Mouse (Mus musculus): ENCODE measurements around the gene Zbtb11. TPM values are rescaled to one million over a fixed set of nuclear protein-coding genes. Genes with fewer than 3 reads are reported as not detected.
A peak's percentile ranks its signal among the peaks of the same experiment; 100 is the strongest.

The Zbtb11 gene
- total RNA-seq, 4 experiments from 2014 or later, result 9.6 to 15.0 (median 10.2) TPM

DNA sequence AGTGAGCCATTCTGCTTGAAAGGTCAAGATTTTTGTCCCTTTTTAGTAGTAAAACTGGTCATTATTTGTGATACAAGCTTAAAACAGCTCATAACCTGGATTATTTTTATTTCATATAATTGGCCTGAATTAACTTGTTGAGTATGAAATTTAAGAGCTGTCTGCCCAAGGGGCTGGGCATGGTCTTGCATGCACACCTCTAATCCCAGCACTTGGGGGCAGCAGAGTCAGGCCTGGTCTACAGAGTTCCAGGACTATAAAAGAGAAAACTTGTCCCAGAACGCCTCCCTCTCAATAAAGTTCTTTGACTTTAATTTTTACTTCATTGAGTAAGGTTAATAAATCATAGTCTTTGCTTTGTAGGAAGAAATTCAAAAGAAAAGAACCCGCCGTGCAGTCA is 4.5 kb upstream of the Zbtb11 start:
- DNase-seq (ENCODE audit: low spot score in 2 of 2), result peak in 1 of 2 experiments; percentile 18

DNA sequence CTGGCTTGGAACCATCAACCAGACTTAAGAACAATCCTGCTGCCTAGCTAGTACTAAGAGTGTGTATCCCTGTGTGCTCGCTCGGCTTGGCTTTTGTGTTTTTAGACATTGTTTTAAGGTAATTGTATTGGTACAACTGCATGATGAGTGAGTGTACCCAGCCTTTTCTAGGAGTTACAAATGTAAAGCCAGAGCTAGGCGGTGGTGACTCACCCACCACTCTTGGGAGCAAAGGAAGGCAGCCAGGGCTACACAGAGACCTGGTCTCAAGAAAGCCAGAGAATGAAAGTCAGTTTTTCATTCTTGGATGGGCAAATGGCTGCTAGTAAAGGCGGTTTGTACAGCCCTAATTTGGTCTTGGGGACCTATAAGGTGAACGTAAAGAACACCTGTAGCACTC is 3.3 kb upstream of the Zbtb11 start:
- DNase-seq (ENCODE audit: low spot score in 2 of 2), result no peak

DNA sequence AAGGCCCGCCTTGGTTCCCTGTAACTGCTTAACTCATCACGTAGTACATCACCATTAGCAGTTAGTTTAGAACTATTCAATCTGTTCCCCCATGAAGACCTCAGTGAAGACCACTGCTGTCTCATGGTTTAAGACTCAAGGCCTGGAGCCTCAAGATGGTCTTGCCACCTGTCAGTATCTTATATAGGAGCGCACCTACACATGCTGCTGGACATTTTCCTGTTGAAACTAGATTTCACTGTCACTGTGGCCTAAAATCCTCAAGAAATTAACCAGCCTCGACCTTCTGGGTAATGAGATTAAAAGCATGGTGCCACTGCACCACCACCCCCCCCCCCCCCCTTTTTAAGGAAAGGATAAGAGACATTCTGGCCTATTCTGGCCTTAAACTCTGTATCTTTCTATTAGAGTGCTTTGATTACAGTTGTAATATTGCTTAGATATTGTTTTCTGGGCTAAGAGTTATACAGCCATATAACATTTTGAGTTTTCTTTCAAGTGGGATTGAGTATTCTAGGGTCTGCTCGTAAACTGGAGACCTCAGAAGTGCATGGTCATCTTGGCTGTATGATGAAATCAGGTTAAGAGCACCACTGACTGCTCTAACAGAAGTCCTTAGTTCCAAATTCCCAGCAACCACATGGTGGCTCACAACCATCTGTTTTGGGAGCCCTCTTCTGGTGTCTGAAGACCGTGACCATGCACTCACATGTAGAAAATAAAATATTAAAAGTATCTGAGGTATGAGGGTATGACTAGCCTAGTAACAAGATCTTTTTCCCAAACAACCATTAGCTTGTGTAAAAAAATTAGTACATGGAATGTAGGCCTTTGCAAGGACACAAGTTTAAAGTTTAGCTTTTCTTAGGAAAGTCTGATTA is 1.7 kb upstream of the Zbtb11 start:
- DNase-seq (ENCODE audit: low spot score in 2 of 2), result no peak

DNA sequence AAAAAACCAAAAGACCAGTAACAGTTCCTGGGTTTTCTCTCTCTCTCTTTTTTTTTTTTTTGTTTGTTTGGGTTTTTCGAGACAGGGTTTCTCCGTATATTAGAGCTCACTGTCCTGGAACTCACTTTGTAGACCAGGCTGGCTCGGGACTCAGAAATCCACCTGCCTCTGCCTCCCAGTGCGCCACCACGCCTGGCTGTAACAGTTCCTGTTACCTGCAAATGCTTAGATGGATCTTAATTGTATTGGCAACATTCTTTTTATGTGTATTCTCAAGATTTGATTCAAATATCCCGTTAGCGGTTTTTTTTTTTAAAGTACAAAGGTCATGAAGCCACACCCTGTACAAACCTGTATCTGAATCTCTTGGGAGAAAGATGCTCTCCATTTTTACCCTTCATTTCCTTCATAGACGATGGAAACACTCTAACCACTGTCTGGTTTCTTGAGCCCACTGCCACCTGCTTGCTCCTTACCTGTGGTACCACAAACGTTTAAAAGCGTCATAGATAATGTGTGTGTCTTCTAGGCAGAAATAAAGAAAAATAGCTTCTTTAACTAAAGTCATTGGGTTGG is 969 bp upstream of the Zbtb11 start:
- no peak for DNase-seq (ENCODE audit: low spot score in 2 of 2)

DNA sequence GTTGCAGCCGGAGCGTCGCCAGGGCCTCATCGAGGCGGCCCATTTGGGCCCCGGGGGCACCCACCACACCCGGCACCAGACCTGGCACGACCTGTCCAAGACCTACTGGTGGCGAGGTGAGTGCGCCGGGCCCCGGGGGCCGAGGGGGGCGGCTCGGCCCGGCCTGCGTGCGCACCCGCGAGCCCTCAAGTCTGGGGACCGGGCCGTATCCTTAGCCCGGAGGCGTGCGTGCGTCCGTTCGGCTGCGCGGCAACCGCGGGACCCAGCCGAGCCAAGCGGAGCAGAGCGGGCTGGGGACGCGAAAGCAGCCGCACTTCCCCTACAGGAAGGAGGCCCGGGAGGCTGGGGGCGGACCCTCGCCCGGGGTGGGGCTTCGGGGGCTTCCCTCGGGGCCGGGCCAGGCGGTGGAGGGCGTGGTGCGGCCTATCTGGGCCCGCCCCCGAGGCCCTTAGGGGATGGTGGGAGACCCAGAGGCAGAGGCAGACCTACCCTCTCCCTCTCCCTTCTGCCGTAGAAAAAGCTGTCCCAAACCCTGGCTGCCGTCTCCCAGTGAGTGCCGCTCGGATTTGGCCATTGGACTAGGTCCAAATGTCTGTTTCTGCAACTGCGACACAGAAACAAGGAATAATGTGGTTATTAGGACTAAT is 696 bp downstream of the Zbtb11 start:
- peak; percentile 87 to 91 for DNase-seq (ENCODE audit: low spot score in 2 of 2)

DNA sequence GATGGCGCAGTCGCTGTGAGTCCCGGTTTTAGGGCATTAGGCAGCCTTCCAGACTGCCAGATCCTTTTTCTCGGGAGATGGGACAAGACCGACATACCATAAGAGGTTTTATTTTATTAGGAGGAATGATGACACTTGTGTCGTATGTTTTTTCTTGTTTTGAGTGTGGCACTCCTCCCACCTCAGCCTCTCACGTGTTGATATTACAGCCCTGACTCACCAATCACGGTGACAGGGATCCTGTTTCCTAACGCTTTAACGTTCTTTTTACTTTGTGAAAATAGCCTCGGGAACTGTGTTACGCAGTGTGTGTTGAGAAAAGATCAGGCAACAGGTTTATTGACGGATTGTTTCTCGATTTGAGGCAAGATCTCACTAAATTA is 1.2 kb downstream of the Zbtb11 start:
- peak; percentile 15 to 29 for DNase-seq (ENCODE audit: low spot score in 2 of 2)

DNA sequence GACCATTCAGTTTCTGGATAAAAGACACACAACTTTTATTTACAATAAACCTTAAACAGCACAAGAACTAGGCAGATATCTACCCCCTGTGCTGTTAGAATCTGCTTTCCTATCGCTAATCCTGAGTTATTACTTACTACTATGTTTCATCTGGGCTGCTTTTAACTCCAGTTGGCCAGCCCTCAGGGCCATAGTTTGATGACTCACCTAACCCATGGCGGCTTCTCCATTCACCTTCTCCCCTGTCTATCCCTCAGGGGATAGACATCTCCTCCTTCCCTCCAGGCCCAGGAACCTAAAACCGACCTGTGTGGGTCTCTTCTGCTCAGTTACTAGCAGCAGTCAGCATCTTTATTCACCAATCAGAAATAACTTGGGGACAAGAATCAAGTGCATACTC is 12.3 kb downstream of the Zbtb11 start:
- no peak for DNase-seq (ENCODE audit: low spot score in 2 of 2)

DNA sequence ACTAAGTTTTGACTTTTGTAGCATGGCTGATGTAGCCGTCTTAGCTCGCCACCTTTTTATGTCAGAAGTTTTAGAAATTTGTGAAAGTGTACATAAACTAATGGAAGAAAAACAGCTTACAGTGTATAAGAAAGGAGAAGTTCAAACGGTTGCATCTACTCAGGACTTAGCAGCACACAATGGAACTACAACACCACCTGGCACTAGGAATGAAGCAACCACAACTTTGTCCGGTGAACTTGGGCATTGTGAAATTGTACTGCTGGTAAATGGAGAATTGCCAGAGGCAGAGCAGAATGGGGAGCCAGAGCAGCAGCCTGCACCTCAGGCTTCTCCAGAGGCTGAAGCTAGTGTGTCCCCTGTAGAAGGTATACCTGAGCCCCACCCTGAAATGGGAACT is 16.6 kb downstream of the Zbtb11 start:
- no peak for DNase-seq (ENCODE audit: low spot score in 2 of 2)

DNA sequence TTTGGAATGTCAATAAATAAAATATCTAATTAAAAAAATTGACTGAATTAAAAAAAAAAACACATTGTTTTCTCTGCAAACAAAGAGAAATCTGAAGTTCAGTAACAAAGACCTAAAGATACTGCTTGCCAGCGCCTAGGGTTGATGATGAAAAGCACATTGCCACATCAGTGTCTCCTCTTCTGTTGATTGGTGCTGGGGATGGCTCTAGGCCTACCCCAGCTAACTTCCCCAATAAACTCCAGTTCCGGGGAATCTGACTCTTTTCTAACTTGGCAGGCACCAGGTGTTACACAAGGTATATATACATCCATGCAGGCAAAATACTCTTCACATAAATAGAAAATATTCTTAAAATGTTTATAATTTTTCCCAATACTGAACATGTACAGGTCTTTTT is 20.6 kb downstream of the Zbtb11 start:
- no peak for DNase-seq (ENCODE audit: low spot score in 2 of 2)

DNA sequence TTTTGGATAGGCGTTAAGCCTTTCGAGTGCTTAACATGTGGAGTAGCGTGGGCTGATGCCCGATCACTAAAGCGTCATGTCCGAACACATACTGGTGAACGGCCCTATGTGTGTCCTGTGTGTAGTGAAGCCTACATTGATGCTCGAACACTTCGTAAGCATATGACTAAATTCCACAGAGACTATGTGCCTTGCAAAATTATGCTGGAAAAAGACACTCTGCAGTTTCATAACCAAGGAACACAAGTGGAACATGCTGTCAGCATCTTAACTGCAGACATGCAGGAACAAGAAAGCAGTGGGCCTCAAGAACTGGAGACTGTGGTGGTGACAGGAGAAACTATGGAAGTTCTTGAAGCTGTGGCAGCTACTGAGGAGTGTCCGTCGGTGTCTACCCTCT is 33.1 kb downstream of the Zbtb11 start:
- DNase-seq (ENCODE audit: low spot score in 2 of 2), result no peak

DNA sequence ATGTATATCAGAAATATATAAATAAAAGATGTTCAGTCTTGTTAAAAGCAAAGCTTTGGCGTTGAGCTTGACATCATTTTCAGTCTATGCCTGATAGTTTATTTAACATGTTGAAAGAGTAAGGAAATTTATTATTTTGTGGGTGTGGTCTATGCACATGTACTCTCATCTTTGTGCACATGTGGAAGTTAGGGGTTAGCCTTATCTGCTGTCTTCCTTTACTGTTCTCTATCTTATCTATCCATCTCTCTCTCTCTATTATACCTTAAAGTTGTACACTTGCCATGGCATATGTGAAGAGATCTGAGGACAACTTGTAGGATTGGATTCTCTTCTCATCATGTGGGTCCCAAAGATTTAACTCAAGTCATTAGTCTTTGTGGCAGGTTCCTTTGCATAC is 35.2 kb downstream of the Zbtb11 start:
- DNase-seq (ENCODE audit: low spot score in 2 of 2), result no peak

DNA sequence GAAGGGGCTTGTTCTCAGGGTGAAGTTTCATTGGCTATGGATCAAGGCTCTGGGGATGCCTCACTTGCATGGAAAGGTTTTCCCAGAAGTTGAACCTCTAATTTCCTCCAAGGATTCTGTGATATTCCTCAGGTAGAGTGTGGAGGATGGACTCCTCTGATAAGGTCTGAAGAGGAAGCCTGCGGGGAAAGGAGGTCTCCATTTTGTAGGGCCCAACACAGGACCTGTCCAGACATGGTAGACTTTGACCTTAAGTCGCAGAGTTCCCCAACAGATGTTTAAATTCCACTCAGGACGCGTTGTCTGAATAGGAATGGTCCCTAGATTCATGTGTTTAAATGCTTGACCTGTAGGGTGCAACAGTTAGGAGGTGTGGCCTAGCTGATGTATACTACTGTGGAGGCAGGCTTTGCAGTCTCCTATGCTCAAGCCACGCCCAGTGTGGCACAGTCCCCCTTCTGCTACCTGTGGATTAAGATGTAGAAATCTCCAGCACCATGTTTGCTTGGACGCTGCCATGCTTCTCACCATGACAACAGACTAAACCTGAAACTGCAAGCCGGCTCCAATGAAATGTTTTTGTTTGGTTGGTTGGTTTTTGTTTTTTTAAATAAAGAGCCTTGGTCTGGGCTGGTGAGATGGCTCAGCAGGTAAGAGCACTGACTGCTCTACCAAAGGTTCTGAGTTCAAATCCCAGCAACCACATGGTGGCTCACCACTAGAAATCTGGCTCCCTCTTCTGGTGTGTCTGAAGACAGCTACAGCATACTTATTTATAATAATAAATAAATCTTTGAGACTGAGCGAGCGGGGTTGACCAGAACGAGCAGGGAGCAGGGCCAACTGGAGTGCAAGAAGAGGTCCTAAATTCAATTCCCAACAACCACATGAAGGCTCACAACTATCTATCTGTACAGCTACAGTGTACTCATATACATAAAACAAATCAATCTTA is 39.4 kb downstream of the Zbtb11 start:
- no peak for DNase-seq (ENCODE audit: low spot score in 2 of 2)

DNA sequence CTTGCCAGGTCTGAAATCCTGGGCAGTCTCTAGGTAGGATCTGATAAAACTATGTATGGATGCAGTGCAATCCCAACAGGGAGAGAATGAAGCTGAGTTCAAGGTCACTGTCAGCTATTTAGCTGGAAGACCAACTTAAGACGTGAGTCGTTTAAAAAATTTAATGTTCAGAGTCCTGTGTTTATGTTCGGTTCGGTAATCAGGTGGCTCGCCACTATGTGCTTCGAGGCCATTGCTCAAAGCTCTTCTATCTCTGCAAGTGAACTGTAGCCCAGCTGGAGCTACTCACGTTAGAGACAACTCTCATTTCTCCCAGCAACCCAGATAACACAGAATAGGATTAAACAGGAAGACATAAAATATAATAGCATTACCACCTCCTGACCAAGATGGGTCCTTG is 40.4 kb downstream of the Zbtb11 start:
- no peak for DNase-seq (ENCODE audit: low spot score in 2 of 2)

DNA sequence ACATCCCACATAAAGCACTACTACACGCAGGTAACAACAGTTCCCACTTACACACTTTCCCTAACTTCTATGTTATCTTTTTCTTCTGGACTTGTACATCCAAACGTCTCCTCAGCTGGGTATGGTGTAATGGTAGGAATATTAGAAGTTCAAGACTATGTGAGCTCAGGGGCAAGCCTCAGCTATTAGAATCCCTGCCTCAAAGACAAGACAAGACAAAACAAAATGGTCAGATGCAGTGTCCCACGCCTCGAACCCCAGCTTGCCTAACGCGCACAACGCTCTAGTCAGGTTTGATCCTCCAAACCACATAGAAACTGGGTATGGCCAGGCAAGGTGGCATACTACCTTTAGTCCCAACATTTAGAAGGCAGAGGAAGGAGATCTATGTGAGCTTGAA is 46.0 kb downstream of the Zbtb11 start:
- no peak for DNase-seq (ENCODE audit: low spot score in 2 of 2)

DNA sequence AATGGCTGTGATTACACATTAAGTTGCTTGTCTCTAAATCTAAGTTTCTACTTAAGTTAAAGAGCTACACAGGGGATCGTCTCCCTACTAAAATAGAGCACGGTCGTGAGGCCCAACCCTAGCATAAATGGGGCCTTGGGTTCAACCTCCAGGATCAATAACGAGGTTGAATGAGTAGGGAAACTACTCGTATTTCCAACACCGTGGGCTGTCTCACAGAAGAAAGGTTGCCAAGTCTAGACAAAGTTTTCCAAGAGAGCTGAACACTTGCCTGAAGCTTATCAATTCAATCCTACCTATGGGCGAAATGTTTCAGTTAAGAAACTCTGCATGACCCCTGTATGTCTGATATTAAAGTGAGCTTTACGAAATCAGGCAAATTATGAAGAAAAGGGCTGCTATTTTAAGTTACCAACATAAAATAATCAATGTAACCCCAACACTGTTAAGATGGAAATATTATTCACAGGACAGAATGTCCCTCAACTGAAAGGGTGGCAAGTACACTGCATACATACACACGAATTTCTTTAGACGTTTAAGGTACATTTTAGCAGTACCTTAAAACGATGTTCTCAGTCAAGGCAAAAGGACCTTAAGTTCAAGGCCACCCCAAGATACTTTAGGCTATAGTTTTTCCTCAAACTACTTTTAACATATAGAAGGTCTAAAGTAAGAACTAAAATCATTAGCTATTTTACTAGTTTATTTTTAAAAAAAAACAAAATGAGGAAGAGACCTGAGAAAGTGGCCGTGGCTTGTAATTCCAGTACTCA is 54.4 kb downstream of the Zbtb11 start:
- no peak for DNase-seq (ENCODE audit: low spot score in 2 of 2)

DNA sequence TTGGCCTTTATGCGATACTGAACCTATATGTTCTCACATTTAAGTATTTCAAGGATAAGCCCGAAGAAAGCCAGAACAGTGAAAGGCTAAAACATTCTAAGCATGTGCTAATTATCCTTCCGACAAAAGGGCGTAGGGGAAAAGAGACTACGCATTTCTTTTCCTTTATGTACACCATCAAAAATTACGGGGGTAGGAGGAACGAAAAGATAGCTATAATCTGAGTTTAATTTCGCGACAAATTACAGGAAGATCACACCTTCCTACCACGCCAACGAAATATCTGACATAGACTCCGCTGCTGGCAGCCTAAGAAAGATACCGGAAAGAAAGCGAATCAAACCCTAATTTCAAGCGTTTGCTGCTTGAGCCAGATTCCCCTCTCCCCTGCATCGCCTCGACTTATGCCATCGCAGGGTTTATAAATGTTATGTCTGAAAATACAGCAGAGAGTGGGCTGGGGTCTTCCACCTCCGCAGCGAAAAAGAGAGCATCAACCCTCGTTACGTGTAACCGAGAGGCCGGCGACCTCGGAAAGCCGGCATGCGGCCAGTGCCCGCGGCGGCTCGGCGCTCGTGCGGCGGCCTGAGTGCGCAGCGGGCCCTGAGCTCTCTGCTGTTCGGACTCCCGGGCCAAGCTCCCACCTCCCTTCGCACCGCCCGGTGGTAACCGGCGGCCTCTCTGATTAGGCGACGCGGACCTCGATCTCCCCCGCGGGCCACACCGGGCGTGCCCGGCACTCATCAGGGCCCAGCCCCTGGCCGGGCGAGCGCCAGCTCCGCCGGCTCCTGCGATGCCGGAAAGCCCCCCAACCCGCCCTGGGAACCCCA is 55.3 kb downstream of the Zbtb11 start:
- peak; percentile 53 for DNase-seq (ENCODE audit: low spot score in 2 of 2)

DNA sequence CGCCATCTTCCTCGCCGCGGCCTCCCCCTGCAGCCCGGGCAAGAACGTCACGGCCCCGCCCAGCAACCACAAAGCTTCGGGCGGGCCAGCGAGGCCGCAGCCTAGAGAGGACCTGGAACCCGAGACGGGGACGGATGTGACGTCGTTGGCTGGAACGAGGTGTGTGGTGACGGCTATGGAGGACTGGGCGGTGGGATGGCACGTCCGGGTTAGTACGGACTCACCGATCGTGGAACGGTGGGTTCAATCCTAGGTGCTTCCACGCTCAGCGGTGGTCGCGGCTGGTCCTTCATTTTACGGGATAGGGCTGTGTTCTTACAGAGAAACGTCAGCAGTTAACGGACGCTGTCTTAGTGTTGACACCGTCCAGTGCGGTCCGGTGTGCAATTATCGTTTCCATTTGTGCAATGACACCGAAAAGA is 56.0 kb downstream of the Zbtb11 start, which contains the start of gene Pcnp:
TSS of gene Pcnp (minus strand) at position 79 of the 422 bp plus-strand sequence.
- peak; percentile 97 for DNase-seq (ENCODE audit: low spot score in 2 of 2)

DNA sequence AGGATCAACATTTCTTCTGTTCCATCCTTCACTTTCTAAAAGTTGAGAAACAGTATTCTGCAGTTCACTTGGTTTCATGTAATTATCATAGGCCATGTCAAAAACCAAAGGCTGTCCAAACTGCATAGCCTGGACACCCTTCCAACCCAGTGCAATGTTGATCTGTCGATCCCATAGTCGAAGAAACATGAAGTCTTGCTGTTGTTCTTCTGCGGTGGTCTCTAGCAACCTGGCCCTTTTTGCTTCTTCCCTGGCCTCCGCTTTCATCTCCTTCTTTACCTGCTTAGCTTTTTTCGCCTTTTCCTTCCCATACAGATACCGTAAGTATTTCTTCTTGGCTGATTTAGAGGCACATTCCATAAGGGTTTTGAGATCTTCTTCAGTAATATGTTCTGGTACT is 60.9 kb downstream of the Zbtb11 start:
- DNase-seq (ENCODE audit: low spot score in 2 of 2), result no peak

DNA sequence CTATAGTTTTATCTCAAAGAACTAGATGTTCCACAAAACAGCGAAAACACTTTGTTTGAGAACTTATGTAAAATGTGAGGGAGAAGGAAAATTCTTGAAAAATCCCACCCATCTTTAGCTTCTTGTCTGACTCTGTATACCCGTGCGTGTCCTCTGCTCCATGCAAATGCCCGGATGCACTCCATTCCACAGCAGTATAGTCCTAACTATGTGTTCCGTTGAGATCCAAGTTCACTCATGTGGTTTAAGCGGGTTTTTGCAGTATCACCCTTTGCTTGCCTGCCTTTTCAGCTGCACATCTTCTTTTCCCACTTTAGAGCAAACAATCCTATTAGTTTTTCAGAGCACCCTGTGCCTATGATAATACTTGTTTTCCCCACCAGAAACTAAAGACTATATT is 62.8 kb downstream of the Zbtb11 start:
- DNase-seq (ENCODE audit: low spot score in 2 of 2), result no peak
